Mouse (Mus musculus): Measurements from ENCODE around the gene Tppp. TPM values are rescaled to one million over a fixed set of nuclear protein-coding genes. Genes with fewer than 3 reads are reported as not detected.

The Tppp gene
- polyA plus RNA-seq, 2 experiments = 1.8 to 2.4 TPM

- Histone ChIP-seq H3K27ac (replicated peaks; ENCODE audit: low read depth, low read length) (no peak overlapping the region), H3K9me3 (ENCODE audit: control insufficient read depth, low read length) (no peaks in the 10 kb centered on the region), H3K4me1 (ENCODE audit: control insufficient read depth, insufficient read depth, low read length) (no peaks in the 10 kb centered on the region), H3K4me3 (replicated peaks; ENCODE audit: low read length) (no peak overlapping the region), H3K9ac (ENCODE audit: low read depth, low read length, severe bottlenecking) (no peak overlapping the region), H3K36me3 (ENCODE audit: control insufficient read depth, insufficient read depth, low read length) (no peaks in the 10 kb centered on the region), H3K4me2 (replicated peaks; ENCODE audit: low read depth, low read length, severe bottlenecking) (no peak overlapping the region), H3K27me3 (ENCODE audit: control insufficient read depth, insufficient read depth, low read length) (no peaks in the 10 kb centered on the region)
- ATAC-seq (ENCODE audit: low FRiP score, low read depth) = no peak
- TF ChIP-seq POLR2A (IDR thresholded peaks at IDR 0.05; ENCODE audit: borderline replicate concordance, extremely low read depth, insufficient read depth, insufficient read length) = no peak
- DNase-seq (ENCODE audit: low spot score) = no peak
- WGBS = 83% methylated on average over 3 of the region's 3 CpGs
Measured at GRCm38 (mm10) chr13:73974523-73974922, 34.7 kb upstream of the Tppp start.

- Histone ChIP-seq H3K4me1 (ENCODE audit: control insufficient read depth, insufficient read depth, low read length) (no peaks in the 10 kb centered on the region), H3K4me2 (replicated peaks; ENCODE audit: low read depth, low read length, severe bottlenecking) (no peak overlapping the region), H3K36me3 (ENCODE audit: control insufficient read depth, insufficient read depth, low read length) (no peaks in the 10 kb centered on the region), H3K9ac (ENCODE audit: low read depth, low read length, severe bottlenecking) (no peak overlapping the region), H3K27ac (replicated peaks; ENCODE audit: low read depth, low read length) (no peak overlapping the region), H3K27me3 (ENCODE audit: control insufficient read depth, insufficient read depth, low read length) (no peaks in the 10 kb centered on the region), H3K9me3 (ENCODE audit: control insufficient read depth, low read length) (no peaks in the 10 kb centered on the region), H3K4me3 (replicated peaks; ENCODE audit: low read length) (no peak overlapping the region)
- ATAC-seq (ENCODE audit: low FRiP score, low read depth) (no peak), DNase-seq (ENCODE audit: low spot score) (no peak)
- WGBS = 87% methylated on average over 5 of the region's 5 CpGs
- no peak for TF ChIP-seq POLR2A (IDR thresholded peaks at IDR 0.05; ENCODE audit: borderline replicate concordance, extremely low read depth, insufficient read depth, insufficient read length)
Measured at GRCm38 (mm10) chr13:73976935-73977334, 32.3 kb upstream of the Tppp start.

GRCm38 (mm10) chr13:73990325-73990724 is 18.9 kb upstream of the Tppp start:
- Histone ChIP-seq H3K4me2 (replicated peaks; ENCODE audit: low read depth, low read length, severe bottlenecking) (no peak overlapping the region), H3K27ac (replicated peaks; ENCODE audit: low read depth, low read length) (no peak overlapping the region), H3K9ac (ENCODE audit: low read depth, low read length, severe bottlenecking) (no peak overlapping the region), H3K4me3 (replicated peaks; ENCODE audit: low read length) (no peak overlapping the region), H3K4me1 (ENCODE audit: control insufficient read depth, insufficient read depth, low read length) (no peaks in the 10 kb centered on the region), H3K9me3 (ENCODE audit: control insufficient read depth, low read length) (no peaks in the 10 kb centered on the region), H3K27me3 (ENCODE audit: control insufficient read depth, insufficient read depth, low read length) (no peaks in the 10 kb centered on the region), H3K36me3 (ENCODE audit: control insufficient read depth, insufficient read depth, low read length) (no peaks in the 10 kb centered on the region)
- TF ChIP-seq POLR2A (IDR thresholded peaks at IDR 0.05; ENCODE audit: borderline replicate concordance, extremely low read depth, insufficient read depth, insufficient read length) = no peak
- 44% methylated on average over 5 of the region's 5 CpGs for WGBS
- ATAC-seq (ENCODE audit: low FRiP score, low read depth) (no peak), DNase-seq (ENCODE audit: low spot score) (no peak)

- Histone ChIP-seq H3K4me1 (ENCODE audit: control insufficient read depth, insufficient read depth, low read length) (no peaks in the 10 kb centered on the region), H3K9me3 (ENCODE audit: control insufficient read depth, low read length) (no peaks in the 10 kb centered on the region), H3K9ac (ENCODE audit: low read depth, low read length, severe bottlenecking) (no peak overlapping the region), H3K4me2 (replicated peaks; ENCODE audit: low read depth, low read length, severe bottlenecking) (no peak overlapping the region), H3K27ac (replicated peaks; ENCODE audit: low read depth, low read length) (no peak overlapping the region), H3K4me3 (replicated peaks; ENCODE audit: low read length) (no peak overlapping the region), H3K27me3 (ENCODE audit: control insufficient read depth, insufficient read depth, low read length) (no peaks in the 10 kb centered on the region), H3K36me3 (ENCODE audit: control insufficient read depth, insufficient read depth, low read length) (no peaks in the 10 kb centered on the region)
- no peak for DNase-seq (ENCODE audit: low spot score)
- WGBS = 75% methylated on average over 2 of the region's 2 CpGs
- ATAC-seq (ENCODE audit: low FRiP score, low read depth) = no peak
- TF ChIP-seq POLR2A (IDR thresholded peaks at IDR 0.05; ENCODE audit: borderline replicate concordance, extremely low read depth, insufficient read depth, insufficient read length) = no peak
Measured at GRCm38 (mm10) chr13:73990761-73991160, 18.4 kb upstream of the Tppp start.

- no peak for ATAC-seq (ENCODE audit: low FRiP score, low read depth)
- Histone ChIP-seq H3K9ac (ENCODE audit: low read depth, low read length, severe bottlenecking) (no peak overlapping the region), H3K36me3 (ENCODE audit: control insufficient read depth, insufficient read depth, low read length) (no peaks in the 10 kb centered on the region), H3K4me3 (replicated peaks; ENCODE audit: low read length) (no peak overlapping the region), H3K4me1 (ENCODE audit: control insufficient read depth, insufficient read depth, low read length) (no peaks in the 10 kb centered on the region), H3K27me3 (ENCODE audit: control insufficient read depth, insufficient read depth, low read length) (no peaks in the 10 kb centered on the region), H3K4me2 (replicated peaks; ENCODE audit: low read depth, low read length, severe bottlenecking) (no peak overlapping the region), H3K9me3 (ENCODE audit: control insufficient read depth, low read length) (no peaks in the 10 kb centered on the region), H3K27ac (replicated peaks; ENCODE audit: low read depth, low read length) (no peak overlapping the region)
- TF ChIP-seq POLR2A (IDR thresholded peaks at IDR 0.05; ENCODE audit: borderline replicate concordance, extremely low read depth, insufficient read depth, insufficient read length) = no peak
- 74% methylated on average over 5 of the region's 5 CpGs for WGBS
- no peak for DNase-seq (ENCODE audit: low spot score)
Measured at GRCm38 (mm10) chr13:73991267-73991666, 17.9 kb upstream of the Tppp start.

GRCm38 (mm10) chr13:73996456-73996855 is 12.8 kb upstream of the Tppp start:
- Histone ChIP-seq H3K36me3 (ENCODE audit: control insufficient read depth, insufficient read depth, low read length) (no peaks in the 10 kb centered on the region), H3K9ac (ENCODE audit: low read depth, low read length, severe bottlenecking) (no peak overlapping the region), H3K9me3 (ENCODE audit: control insufficient read depth, low read length) (no peaks in the 10 kb centered on the region), H3K4me2 (replicated peaks; ENCODE audit: low read depth, low read length, severe bottlenecking) (no peak overlapping the region), H3K4me3 (replicated peaks; ENCODE audit: low read length) (no peak overlapping the region), H3K4me1 (ENCODE audit: control insufficient read depth, insufficient read depth, low read length) (no peaks in the 10 kb centered on the region), H3K27ac (replicated peaks; ENCODE audit: low read depth, low read length) (no peak overlapping the region), H3K27me3 (ENCODE audit: control insufficient read depth, insufficient read depth, low read length) (no peaks in the 10 kb centered on the region)
- ATAC-seq (ENCODE audit: low FRiP score, low read depth) (no peak), DNase-seq (ENCODE audit: low spot score) (no peak)
- TF ChIP-seq POLR2A (IDR thresholded peaks at IDR 0.05; ENCODE audit: borderline replicate concordance, extremely low read depth, insufficient read depth, insufficient read length) = no peak
- 83% methylated on average over 4 of the region's 4 CpGs for WGBS
